Mouse (Mus musculus): ENCODE results near the gene Ptprd.

DNA sequence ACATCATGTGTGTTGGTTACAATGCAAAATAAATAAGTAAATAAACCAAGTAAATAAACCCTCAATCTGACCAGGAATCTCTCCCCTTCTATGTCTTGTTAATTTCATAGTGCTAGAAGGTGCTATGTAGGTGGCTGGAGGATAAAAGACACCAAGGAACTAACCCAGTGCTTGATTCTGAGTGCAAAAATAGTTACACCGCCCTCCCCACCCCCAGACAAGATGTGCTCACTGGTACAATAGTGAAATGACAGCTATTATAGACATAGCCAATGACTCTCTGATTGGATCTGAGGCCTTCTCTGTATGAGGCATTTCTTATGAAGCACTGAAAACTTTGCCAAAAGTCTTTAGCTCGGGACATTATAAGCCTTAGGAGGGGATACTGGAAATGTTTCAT lies 1857.6 kb downstream of the Ptprd start:
- TF ChIP-seq POLR2A (IDR thresholded peaks at IDR 0.05; ENCODE audit: insufficient read depth, low read depth, low read length) (no peak), CTCF (IDR thresholded peaks at IDR 0.05; ENCODE audit: insufficient read depth, low read depth, low read length) (no peak)

Measured in olfactory bulb, adult 2 months (tissue).